Mouse (Mus musculus) midbrain, embryonic 10.5 days (tissue): ENCODE results near the gene Zfp422. TPM values are rescaled to one million over a fixed set of nuclear protein-coding genes. Genes with fewer than 3 reads are reported as not detected.

Source experiments
- DNase-seq: peaks from one replicate; pipeline ENCODE4 v3.0.0-alpha.2; 2017; ENCODE audit warnings: low spot score
- H3K27ac ChIP-seq: fragments of 300-500 bp; sonication (generic); replicated peaks from 2 replicates; pipeline ENCODE4 v1.5.1; 2016; ENCODE audit warnings: mild to moderate bottlenecking
- H3K27me3 ChIP-seq: fragments of 300-500 bp; sonication (generic); 2 replicates; pipeline ENCODE4 v1.6.1; 2016; ENCODE audit warnings: low read depth, mild to moderate bottlenecking; ENCODE audit not compliant: poor library complexity, severe bottlenecking
- H3K36me3 ChIP-seq: fragments of 300-500 bp; sonication (generic); 2 replicates; pipeline ENCODE4 v1.6.1; 2016; ENCODE audit warnings: mild to moderate bottlenecking, moderate library complexity
- H3K4me1 ChIP-seq: fragments of 300-500 bp; sonication (generic); 2 replicates; pipeline ENCODE4 v1.6.1; 2016
- H3K4me3 ChIP-seq: fragments of 300-500 bp; sonication (generic); 2 replicates; pipeline ENCODE4 v1.5.1; 2016; ENCODE audit warnings: mild to moderate bottlenecking, moderate library complexity
- H3K9me3 ChIP-seq: fragments of 300-500 bp; sonication (generic); replicated peaks from 2 replicates; pipeline ENCODE4 v1.6.1; 2016; ENCODE audit warnings: mild to moderate bottlenecking
- WGBS: fragments of 180-500 bp; shearing (Covaris S2); methylation state at CpG from one replicate; pipeline ENCODE4 v1.1.7; 2016; 5-methylcytosine and 5-hydroxymethylcytosine counted together
- polyA plus RNA-seq: library from polyadenylated mRNA; unstranded; fragments of >200 nt; fragmentation: Nextera tagmentation; extraction: Ambion mirVana; gene quantifications from 2 replicates; pipeline ENCODE4 v1.2.1, GENCODE M21; 2016

Gene Zfp422
- polyA plus RNA-seq, 1 experiment from 2014 or later: 308 TPM

- H3K36me3 ChIP-seq: no peaks in the 10 kb centered on the region
- H3K4me1 ChIP-seq: peaks cover 71% of the 10 kb centered on the region
- WGBS: 81% methylated on average over 12 of the region's 12 CpGs
- no peak overlapping the region for H3K4me3 ChIP-seq
- no peaks in the 10 kb centered on the region for H3K9me3 ChIP-seq
- peak overlapping the region; percentile 74 for H3K27ac ChIP-seq
- H3K27me3 ChIP-seq: peaks cover 11% of the 10 kb centered on the region
- DNase-seq: no peak
Measured at GRCm38 (mm10) chr6:116666085-116666750, 37.4 kb upstream of the Zfp422 start.

GRCm38 (mm10) chr6:116664830-116665229, 36.0 kb upstream of the Zfp422 start:
- no peak overlapping the region for H3K4me3 ChIP-seq
- no peak for DNase-seq
- H3K27me3 ChIP-seq: peaks cover 4% of the 10 kb centered on the region; the same call in 1 of the 2 replicates
- H3K36me3 ChIP-seq: peaks cover 1% of the 10 kb centered on the region; the same call in 1 of the 2 replicates
- peaks cover 57% of the 10 kb centered on the region for H3K4me1 ChIP-seq
- H3K9me3 ChIP-seq: no peaks in the 10 kb centered on the region
- WGBS: 75% methylated on average over 3 of the region's 3 CpGs
- peak overlapping the region; percentile 57 for H3K27ac ChIP-seq

- Histone ChIP-seq H3K27me3 (peaks cover 4% of the 10 kb centered on the region; the same call in 1 of the 2 replicates), H3K27ac (peak overlapping the region; percentile 57), H3K9me3 (no peaks in the 10 kb centered on the region), H3K4me3 (no peak overlapping the region), H3K4me1 (peaks cover 49% of the 10 kb centered on the region), H3K36me3 (peaks cover 9% of the 10 kb centered on the region; the same call in 1 of the 2 replicates)
- whole genome bisulfite sequencing: 81% methylated on average over 6 of the region's 6 CpGs
- DNase-seq: no peak
Measured at GRCm38 (mm10) chr6:116664031-116664430, 35.2 kb upstream of the Zfp422 start.

DNA sequence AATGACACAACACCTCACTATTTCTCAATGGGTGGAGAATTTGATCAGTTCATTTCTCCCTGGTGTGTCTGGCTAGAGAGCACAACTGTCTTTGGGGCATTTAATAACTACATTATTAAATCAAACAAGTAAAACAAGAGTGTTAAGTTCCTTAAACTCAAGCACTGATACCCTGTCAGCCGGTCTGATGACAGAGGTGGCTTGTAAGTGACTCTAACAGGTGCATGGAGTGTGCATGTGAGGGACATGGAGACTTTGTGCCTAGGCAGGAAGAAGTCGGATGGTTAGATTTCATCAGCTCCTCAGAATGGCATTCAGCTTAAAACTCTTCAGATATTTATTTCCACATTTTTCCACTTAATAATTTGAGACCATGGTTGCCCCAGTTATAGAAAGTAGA, 34.6 kb upstream of the Zfp422 start:
- WGBS: 91% methylated on average over 2 of the region's 2 CpGs
- Histone ChIP-seq H3K27me3 (0 out of 2 replicates have a peak, but pooled peaks cover under 1% of the 10 kb centered on the region), H3K4me3 (no peak overlapping the region), H3K27ac (no peak overlapping the region), H3K4me1 (peaks cover 43% of the 10 kb centered on the region), H3K36me3 (peaks cover 16% of the 10 kb centered on the region; the same call in 1 of the 2 replicates), H3K9me3 (no peaks in the 10 kb centered on the region)
- DNase-seq: no peak

GRCm38 (mm10) chr6:116653684-116654454, 25.1 kb upstream of the Zfp422 start:
- H3K27ac ChIP-seq: no peak overlapping the region
- no peaks in the 10 kb centered on the region for H3K27me3 ChIP-seq
- H3K36me3 ChIP-seq: peaks cover 32% of the 10 kb centered on the region
- no peak overlapping the region for H3K4me3 ChIP-seq
- no peaks in the 10 kb centered on the region for H3K4me1 ChIP-seq
- 62% methylated on average over 9 of the region's 9 CpGs for WGBS
- DNase-seq: peak; percentile 64
- no peaks in the 10 kb centered on the region for H3K9me3 ChIP-seq

GRCm38 (mm10) chr6:116653191-116653590, 24.4 kb upstream of the Zfp422 start:
- Histone ChIP-seq H3K4me1 (no peaks in the 10 kb centered on the region), H3K9me3 (no peaks in the 10 kb centered on the region), H3K4me3 (no peak overlapping the region), H3K27me3 (no peaks in the 10 kb centered on the region), H3K36me3 (peaks cover 25% of the 10 kb centered on the region), H3K27ac (no peak overlapping the region)
- WGBS: 78% methylated on average over 3 of the region's 3 CpGs
- no peak for DNase-seq

- no peaks in the 10 kb centered on the region for H3K9me3 ChIP-seq
- H3K27me3 ChIP-seq: no peaks in the 10 kb centered on the region
- H3K4me3 ChIP-seq: no peak overlapping the region
- H3K4me1 ChIP-seq: no peaks in the 10 kb centered on the region
- no peak overlapping the region for H3K27ac ChIP-seq
- H3K36me3 ChIP-seq: peaks cover 9% of the 10 kb centered on the region
- DNase-seq: no peak
- 79% methylated on average over 20 of the region's 20 CpGs for WGBS
Measured at GRCm38 (mm10) chr6:116651437-116652118, 22.8 kb upstream of the Zfp422 start.

DNA sequence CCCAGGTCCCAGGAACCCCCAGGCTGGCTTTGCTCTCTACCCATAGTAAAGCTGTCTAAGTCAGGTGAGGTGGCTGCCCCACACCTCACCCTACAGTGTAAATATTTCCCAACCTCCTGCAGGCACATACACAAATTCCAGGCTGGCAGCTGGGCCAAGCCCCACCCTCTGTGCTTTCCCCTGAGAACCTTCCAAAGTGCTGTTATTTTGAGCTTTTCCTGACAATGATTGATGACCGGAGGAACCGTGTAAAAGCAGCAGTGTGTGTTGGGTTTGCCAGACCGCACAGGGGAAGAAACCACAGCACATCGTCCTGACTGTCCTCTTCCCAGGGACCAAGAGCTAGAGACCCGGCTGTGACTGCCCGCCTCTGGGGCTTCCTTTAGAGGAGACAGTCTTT, 21.6 kb upstream of the Zfp422 start, which contains the start of gene Depp1:
Depp1 (plus strand) TSS at position 204 of the 400 bp plus-strand sequence.
- 82% methylated on average over 6 of the region's 6 CpGs for WGBS
- H3K36me3 ChIP-seq: peaks cover 14% of the 10 kb centered on the region
- DNase-seq: no peak
- H3K4me3 ChIP-seq: no peak within 1 kb of the TSS
- H3K9me3 ChIP-seq: no peaks in the 10 kb centered on the region
- no peak within 1 kb of the TSS for H3K27ac ChIP-seq
- no peaks in the 10 kb centered on the region for H3K4me1 ChIP-seq
- no peaks in the 10 kb centered on the region for H3K27me3 ChIP-seq

GRCm38 (mm10) chr6:116649811-116650210, 21.0 kb upstream of the Zfp422 start:
- Histone ChIP-seq H3K36me3 (peaks cover 20% of the 10 kb centered on the region), H3K4me3 (no peak overlapping the region), H3K27ac (no peak overlapping the region), H3K4me1 (no peaks in the 10 kb centered on the region), H3K9me3 (no peaks in the 10 kb centered on the region), H3K27me3 (no peaks in the 10 kb centered on the region)
- WGBS: 92% methylated on average over 7 of the region's 7 CpGs
- DNase-seq: no peak

GRCm38 (mm10) chr6:116647763-116648162, 19.0 kb upstream of the Zfp422 start:
- no peak overlapping the region for H3K27ac ChIP-seq
- 80% methylated on average over 12 of the region's 12 CpGs for WGBS
- no peak for DNase-seq
- no peaks in the 10 kb centered on the region for H3K9me3 ChIP-seq
- H3K36me3 ChIP-seq: peaks cover 31% of the 10 kb centered on the region
- no peaks in the 10 kb centered on the region for H3K27me3 ChIP-seq
- no peaks in the 10 kb centered on the region for H3K4me1 ChIP-seq
- H3K4me3 ChIP-seq: no peak overlapping the region

GRCm38 (mm10) chr6:116644335-116644734, 15.5 kb upstream of the Zfp422 start:
- H3K4me1 ChIP-seq: no peaks in the 10 kb centered on the region
- peaks cover 52% of the 10 kb centered on the region for H3K36me3 ChIP-seq
- H3K9me3 ChIP-seq: no peaks in the 10 kb centered on the region
- WGBS: 77% methylated on average over 3 of the region's 3 CpGs
- no peaks in the 10 kb centered on the region for H3K27me3 ChIP-seq
- no peak overlapping the region for H3K27ac ChIP-seq
- DNase-seq: no peak
- no peak overlapping the region for H3K4me3 ChIP-seq

DNA sequence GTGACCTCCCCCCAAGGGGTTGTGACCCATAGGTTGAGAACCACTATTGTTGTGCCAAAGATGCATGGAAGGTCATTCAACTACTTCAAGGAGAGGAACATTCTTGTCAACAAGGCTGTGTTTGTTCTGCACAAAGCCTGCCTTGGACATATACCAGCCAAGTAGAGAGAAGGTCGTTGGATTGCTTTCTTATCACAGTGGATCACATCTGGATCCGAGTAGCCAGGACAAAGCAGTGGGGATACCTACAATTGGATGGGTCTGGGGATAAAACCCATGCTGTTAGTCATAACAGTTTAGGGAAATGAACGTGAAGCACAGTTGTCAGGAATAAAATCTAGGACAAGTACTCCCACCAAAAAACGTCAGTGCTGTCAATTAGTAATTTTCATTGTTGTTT, 15.1 kb upstream of the Zfp422 start:
- WGBS: 64% methylated on average over 4 of the region's 4 CpGs
- peaks cover 57% of the 10 kb centered on the region for H3K36me3 ChIP-seq

More for the DNA sequence above, 15.1 kb upstream of the Zfp422 start:
- H3K27ac ChIP-seq: no peak overlapping the region
- H3K27me3 ChIP-seq: no peaks in the 10 kb centered on the region
- no peak for DNase-seq
- H3K4me3 ChIP-seq: no peak overlapping the region
- no peaks in the 10 kb centered on the region for H3K4me1 ChIP-seq
- H3K9me3 ChIP-seq: no peaks in the 10 kb centered on the region
